Mouse (Mus musculus) frontal cortex, adult 2 months (tissue): Measurements from ENCODE around the gene Hcfc1r1. TPM values are rescaled to one million over a fixed set of nuclear protein-coding genes. Genes with fewer than 3 reads are reported as not detected.
A peak's percentile ranks its signal among the peaks of the same experiment; 100 is the strongest.

ENCODE experiments used
- DNase-seq, 2 experiments: peaks; one replicate each; pipeline ENCODE4 v3.0.0; 2022; ENCODE audit warnings: low spot score in 1 of 2; ENCODE audit errors: extremely low spot score in 1 of 2
- polyA plus RNA-seq: library from polyadenylated mRNA; depleted of rRNA; stranded (reverse); fragments of >200 nt; gene quantifications from 2 replicates; pipeline ENCODE4 v1.2.3, GENCODE M21; 2012; rRNA removed

The Hcfc1r1 gene
- 114 and 144 TPM in 2 replicates for polyA plus RNA-seq

- peak; percentile 94 to 96 for DNase-seq
Measured at GRCm38 (mm10) chr17:23673424-23674073, at the start of gene Hcfc1r1, which contains the start of gene Thoc6. TSS of gene Hcfc1r1 (plus strand) at chr17:23673596. TSS of gene Thoc6 (minus strand) at chr17:23673882.

GRCm38 (mm10) chr17:23627813-23628212, 45.6 kb upstream of the Hcfc1r1 start:
- DNase-seq = no peak

GRCm38 (mm10) chr17:23630195-23631020, 43.0 kb upstream of the Hcfc1r1 start:
- peak; percentile 62 to 90 for DNase-seq

GRCm38 (mm10) chr17:23631241-23631640, 42.2 kb upstream of the Hcfc1r1 start:
- no peak for DNase-seq

GRCm38 (mm10) chr17:23644613-23645495, 28.5 kb upstream of the Hcfc1r1 start, which contains the start of gene Mmp25:
TSS of gene Mmp25 (minus strand) at chr17:23645277.
- DNase-seq = no peak

GRCm38 (mm10) chr17:23645894-23646293, 27.5 kb upstream of the Hcfc1r1 start:
- DNase-seq = no peak

GRCm38 (mm10) chr17:23651363-23651762, 22.0 kb upstream of the Hcfc1r1 start:
- DNase-seq = no peak

- no peak for DNase-seq
Measured at GRCm38 (mm10) chr17:23653324-23653723, 20.1 kb upstream of the Hcfc1r1 start.

- no peak for DNase-seq
Measured at GRCm38 (mm10) chr17:23654001-23654400, 19.4 kb upstream of the Hcfc1r1 start.

- no peak for DNase-seq
Measured at GRCm38 (mm10) chr17:23654410-23654809, 19.0 kb upstream of the Hcfc1r1 start.

- DNase-seq = no peak
Measured at GRCm38 (mm10) chr17:23658450-23658849, 14.9 kb upstream of the Hcfc1r1 start.

GRCm38 (mm10) chr17:23660117-23660875, 13.1 kb upstream of the Hcfc1r1 start, which contains the start of gene Bicdl2:
TSS of gene Bicdl2 (plus strand) at chr17:23660506.
- no peak for DNase-seq

GRCm38 (mm10) chr17:23660876-23661200, 12.6 kb upstream of the Hcfc1r1 start:
- no peak for DNase-seq

- no peak for DNase-seq
Measured at GRCm38 (mm10) chr17:23661526-23661925, 11.9 kb upstream of the Hcfc1r1 start.

- DNase-seq = peak in 1 of 2 experiments; percentile 39
Measured at GRCm38 (mm10) chr17:23664556-23665021, 8.8 kb upstream of the Hcfc1r1 start.

GRCm38 (mm10) chr17:23665511-23665910, 7.9 kb upstream of the Hcfc1r1 start:
- no peak for DNase-seq

GRCm38 (mm10) chr17:23670516-23671074, 2.8 kb upstream of the Hcfc1r1 start:
- DNase-seq = no peak

- no peak for DNase-seq
Measured at GRCm38 (mm10) chr17:23671519-23671918, 1.9 kb upstream of the Hcfc1r1 start.

- no peak for DNase-seq
Measured at GRCm38 (mm10) chr17:23672761-23673160, 635 bp upstream of the Hcfc1r1 start.
